Mouse (Mus musculus) kidney, postnatal 10 days (tissue): ENCODE results near the gene Spryd4.
"Not testable (repeated sequence)": the region's sequence is repeated elsewhere in the genome, so short reads cannot be mapped to it uniquely, and the experiment has no call there.

Experiments used
- DNase-seq: peaks from one replicate; pipeline ENCODE4 v3.0.0; 2021; ENCODE audit warnings: mixed read lengths

The Spryd4 gene

GRCm38 (mm10) chr10:128185277-128185940 lies 26.2 kb downstream of the Spryd4 start:
- peak; percentile 25 for DNase-seq

GRCm38 (mm10) chr10:128184296-128184695 lies 27.3 kb downstream of the Spryd4 start:
- no peak for DNase-seq

- peak; percentile 53 for DNase-seq
Observed at GRCm38 (mm10) chr10:128179989-128180388, 31.6 kb downstream of the Spryd4 start, which contains the start of gene Rbms2. Rbms2 (minus strand) TSS chr10:128180297.

GRCm38 (mm10) chr10:128177316-128177715 lies 34.3 kb downstream of the Spryd4 start:
- no peak for DNase-seq

- peak; percentile 86 for DNase-seq
Observed at GRCm38 (mm10) chr10:128175996-128176755, 35.4 kb downstream of the Spryd4 start.

- DNase-seq = no peak
Observed at GRCm38 (mm10) chr10:128175302-128175701, 36.3 kb downstream of the Spryd4 start.

GRCm38 (mm10) chr10:128171348-128171747 lies 40.3 kb downstream of the Spryd4 start:
- not testable (repeated sequence) for DNase-seq

- no peak for DNase-seq
Observed at GRCm38 (mm10) chr10:128167091-128167490, 44.5 kb downstream of the Spryd4 start.

- not testable (repeated sequence) for DNase-seq
Observed at GRCm38 (mm10) chr10:128165726-128166125, 45.9 kb downstream of the Spryd4 start.
